Mouse (Mus musculus) C2C12 (cell line): ENCODE measurements around the gene Chd6.

Experiments used
- CTCF ChIP-seq: IDR thresholded peaks from one replicate; pipeline ENCODE4 v1.5.1; 2011; ENCODE audit not compliant: control insufficient read depth, insufficient read depth, insufficient read length
- MAX ChIP-seq: IDR thresholded peaks from one replicate; pipeline ENCODE4 v1.6.1; 2011; ENCODE audit warnings: mild to moderate bottlenecking, control low read depth
- USF1 ChIP-seq: IDR thresholded peaks from one replicate; pipeline ENCODE4 v1.6.1; 2011; ENCODE audit warnings: low read depth, mild to moderate bottlenecking, control low read depth, moderate library complexity

GRCm38 (mm10) chr2:161052175-161052574 is 56.7 kb downstream of the Chd6 start:
- TF ChIP-seq CTCF (no peak), MAX (no peak), USF1 (no peak)
